Mouse (Mus musculus) left cerebral cortex, postnatal 36 days (tissue): ENCODE results near the gene Sdf2l1. TPM values are rescaled to one million over a fixed set of nuclear protein-coding genes. Genes with fewer than 3 reads are reported as not detected.

Experiments
- DNase-seq, 2 experiments: peaks; one replicate each; pipeline ENCODE4 v3.0.0; 2021 to 2022; ENCODE audit warnings: low spot score in 2 of 2, mixed read lengths in 1 of 2
- intact Hi-C: fragments of 180-260 bp; cut with DNase I; formaldehyde crosslinking; loops from one replicate; pipeline ENCODE4 v1.15.1; 2025
- microRNA-seq: library from miRNA; unstranded; fragments of <30 nt; microRNA quantifications from one replicate; pipeline ENCODE4 v1.2.0, GENCODE M21; 2022
- total RNA-seq, 2 experiments: library from RNA; stranded (reverse); gene quantifications; 2 replicates each; pipeline ENCODE4 v1.2.3; 2021

Gene Sdf2l1
- total RNA-seq, 2 experiments from 2014 or later: 19.9 to 34.7 TPM

DNA sequence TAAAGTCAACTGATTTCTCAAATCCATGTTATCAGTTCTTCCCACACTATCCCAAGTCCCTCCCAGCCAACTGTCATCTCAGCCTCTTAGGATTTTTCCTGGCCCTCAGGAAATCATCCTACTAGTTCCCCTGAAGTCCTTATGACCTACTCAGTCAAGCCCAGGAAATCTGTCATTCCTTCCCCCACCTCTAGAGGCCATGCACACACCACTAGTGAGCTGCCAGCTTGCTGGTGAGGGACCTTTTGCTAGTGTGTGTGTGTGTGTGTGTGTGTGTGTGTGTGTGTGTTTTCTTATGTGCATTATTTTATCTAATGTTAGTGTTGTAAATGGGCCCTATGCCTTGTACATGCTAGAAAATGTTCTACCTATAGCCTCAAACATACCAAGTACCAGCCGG is 4.9 kb downstream of the Sdf2l1 start:
- DNase-seq: peak in 1 of 2 experiments; percentile 19
- intact Hi-C loops: no loop called here

DNA sequence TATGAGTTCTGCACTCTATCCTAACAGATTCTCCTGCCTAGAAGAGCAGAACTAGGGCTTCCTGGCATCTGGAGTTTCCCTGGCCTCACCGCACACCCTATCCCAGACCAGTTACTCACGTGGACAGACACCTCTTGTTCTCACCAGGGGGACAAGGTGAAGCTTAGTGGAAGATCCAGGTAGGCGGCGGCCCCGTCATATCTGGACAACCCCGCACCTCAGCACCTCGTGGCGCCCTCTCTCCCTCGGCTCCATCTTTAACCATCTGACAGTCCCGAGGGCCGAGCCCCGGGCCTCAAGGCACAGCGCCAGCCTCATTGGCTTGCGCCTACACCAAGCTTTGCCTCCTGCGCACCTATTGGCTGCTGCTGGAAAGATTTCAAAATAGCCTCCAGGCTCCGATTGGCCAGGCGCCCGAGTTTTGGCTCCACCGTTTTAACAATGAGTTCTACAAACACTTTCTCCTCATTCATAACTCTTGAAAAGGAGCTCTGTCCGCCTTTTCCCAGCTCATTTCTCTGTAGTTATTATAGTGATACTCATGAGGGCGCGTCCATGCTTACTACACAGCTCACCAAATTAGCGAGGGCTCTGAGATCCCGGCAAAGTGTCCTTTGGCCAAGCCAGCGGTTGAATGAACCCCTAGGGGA is 7.2 kb downstream of the Sdf2l1 start, which contains the start of gene 2610318N02Rik:
TSS of gene 2610318N02Rik (minus strand) at position 297 of the 650 bp plus-strand sequence.
- DNase-seq: peak; percentile 42 to 55
- intact Hi-C loops: no loop called here

DNA sequence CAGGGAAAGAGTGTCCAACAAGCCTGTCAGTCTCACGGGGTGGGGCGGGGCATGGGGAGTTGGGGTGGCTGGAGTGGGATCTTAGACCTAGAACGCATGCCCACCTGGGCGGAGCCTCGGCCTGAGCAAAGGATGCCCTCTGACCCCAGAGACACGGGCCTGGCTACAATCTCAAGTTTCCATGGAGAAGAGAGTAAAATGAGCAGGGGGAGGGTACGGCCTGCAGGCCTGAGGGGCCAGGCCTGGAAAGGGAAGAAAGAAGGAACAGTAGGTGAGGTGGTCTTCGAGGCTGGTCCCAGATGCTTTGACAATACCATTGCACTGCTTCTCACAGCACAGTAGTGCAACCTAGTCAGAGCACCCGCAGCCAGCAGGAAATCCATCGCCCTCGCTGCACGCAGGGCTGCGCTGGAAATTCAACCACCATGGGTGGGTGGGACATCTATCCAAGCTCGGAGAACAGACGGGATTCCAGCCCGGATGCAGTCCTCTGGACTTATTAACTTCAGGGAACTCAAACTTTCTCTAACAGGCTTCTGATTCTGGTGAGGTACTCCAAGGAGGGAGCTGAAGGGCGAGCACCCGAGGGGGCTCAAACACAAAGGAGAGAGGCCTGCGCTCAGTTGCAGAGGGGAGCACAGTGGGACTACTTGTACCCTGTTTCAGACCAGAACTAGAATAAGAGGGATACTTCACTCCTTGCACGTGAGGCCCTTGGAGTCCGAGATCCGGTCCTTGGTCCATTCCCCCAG is 7.9 kb downstream of the Sdf2l1 start:
- no peak for DNase-seq
- intact Hi-C loops: no loop called here

DNA sequence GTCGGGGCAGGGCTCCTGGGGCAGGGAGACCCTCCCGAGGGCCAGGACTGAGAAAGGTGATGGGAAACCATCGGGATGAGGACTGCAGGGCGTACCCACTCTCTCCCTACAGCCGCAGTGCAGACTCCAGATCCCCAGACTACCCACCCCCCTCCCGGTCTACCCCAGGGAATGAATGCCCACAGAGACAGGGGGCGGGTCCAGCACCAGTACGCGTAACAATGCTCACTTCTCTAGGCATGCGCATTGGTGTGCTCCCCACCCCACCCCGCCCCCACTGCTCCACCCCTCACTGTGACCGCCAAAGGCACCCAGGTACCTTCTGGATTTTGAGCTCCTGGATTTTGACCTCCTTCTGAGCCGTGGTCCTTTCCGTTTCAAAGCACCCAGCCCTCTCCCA is 10.6 kb downstream of the Sdf2l1 start:
- no peak for DNase-seq
- intact Hi-C loops: no loop called here

DNA sequence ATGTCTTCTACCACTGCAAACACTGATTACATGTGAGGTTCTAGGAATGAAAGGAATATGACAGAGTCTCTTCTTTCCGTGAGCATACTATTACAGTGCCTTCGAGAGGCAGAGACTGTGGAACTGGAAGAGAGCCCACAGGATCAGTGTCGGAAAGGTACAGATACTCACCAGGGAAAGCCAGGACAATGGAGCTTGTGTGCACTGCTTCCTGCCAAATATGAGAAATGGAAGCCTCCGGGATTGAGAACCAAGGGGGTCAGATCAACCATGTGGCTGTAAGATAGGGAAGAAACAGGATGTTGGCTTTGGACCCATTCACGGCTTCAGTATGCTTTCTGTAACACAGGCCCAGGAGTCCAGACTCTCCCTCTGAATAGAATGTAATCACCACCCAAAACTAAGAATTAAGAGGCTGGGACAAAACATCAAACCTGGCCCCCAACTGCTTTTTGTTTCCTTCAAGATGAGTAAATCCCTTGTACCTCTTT is 14.8 kb downstream of the Sdf2l1 start:
- intact Hi-C loops: no loop called here
- no peak for DNase-seq

DNA sequence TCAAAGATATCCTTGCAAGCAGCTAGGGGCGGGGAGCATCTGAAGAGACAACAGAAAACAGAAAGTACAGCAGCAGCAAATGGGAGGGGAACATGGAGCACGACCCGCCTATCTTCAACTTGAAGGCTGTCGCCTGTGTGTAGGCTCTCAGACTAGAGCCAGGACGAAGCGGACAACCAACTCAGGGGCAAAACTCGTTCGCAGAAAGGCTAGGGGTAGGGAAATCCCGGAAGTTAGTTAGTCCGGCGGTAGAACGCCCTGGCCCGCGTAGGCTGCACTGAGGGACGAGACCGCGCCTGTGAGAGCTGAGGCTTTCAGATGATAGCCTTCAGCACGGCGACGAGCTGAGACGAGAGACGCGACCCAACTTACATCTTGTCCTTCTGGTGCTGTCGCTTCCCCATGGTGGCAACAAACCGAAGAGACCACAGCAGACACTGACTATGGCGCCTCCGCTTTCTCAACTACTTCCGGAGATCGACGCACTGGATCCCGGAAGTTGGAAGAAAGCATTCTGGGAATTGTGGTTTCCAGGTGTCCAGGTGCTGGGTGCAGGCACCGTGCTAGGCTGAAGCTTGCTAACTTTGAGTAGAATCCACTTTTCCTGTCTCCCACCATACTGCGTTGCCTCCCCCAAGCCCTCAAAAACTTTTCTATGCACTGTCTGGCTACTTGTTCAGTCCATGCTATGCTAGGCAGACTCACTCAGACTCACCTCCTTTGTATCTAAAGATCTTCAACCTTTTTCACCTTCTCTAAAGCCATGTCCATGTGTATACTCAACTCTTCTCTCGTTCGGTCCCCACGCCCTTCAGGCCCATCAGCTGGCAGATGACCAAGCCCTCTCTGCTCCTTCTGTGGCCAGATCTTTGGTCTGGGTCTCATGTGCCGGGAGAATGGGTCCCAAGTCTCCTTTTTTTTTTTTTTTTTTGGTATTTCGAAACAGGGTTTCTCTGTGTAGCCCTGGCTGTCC is 21.1 kb downstream of the Sdf2l1 start, which contains the start of gene Ppil2:
TSS of gene Ppil2 (minus strand) at position 487 of the 973 bp plus-strand sequence.
- intact Hi-C loops: no loop called here
- DNase-seq: peak; percentile 70 to 74

DNA sequence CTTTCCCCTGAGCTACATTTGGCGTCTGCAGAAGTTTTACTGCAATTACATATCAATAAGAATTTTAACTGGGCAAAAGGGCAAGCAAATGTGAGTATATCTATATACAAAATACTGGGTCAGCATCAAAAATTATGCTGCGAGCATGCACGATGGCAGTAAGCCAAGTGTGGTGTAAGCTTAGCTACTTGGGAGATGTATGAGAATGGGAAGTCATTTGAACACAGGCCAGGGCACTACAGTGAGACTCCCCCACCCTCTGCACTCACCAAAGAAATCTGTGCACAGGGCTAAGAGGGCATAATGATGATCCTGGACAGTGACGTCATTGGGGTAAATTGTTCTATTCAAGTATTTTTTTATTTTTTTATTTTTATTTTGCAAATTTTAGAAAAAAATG is 27.6 kb downstream of the Sdf2l1 start:
- intact Hi-C loops: no loop called here
- DNase-seq: no peak

DNA sequence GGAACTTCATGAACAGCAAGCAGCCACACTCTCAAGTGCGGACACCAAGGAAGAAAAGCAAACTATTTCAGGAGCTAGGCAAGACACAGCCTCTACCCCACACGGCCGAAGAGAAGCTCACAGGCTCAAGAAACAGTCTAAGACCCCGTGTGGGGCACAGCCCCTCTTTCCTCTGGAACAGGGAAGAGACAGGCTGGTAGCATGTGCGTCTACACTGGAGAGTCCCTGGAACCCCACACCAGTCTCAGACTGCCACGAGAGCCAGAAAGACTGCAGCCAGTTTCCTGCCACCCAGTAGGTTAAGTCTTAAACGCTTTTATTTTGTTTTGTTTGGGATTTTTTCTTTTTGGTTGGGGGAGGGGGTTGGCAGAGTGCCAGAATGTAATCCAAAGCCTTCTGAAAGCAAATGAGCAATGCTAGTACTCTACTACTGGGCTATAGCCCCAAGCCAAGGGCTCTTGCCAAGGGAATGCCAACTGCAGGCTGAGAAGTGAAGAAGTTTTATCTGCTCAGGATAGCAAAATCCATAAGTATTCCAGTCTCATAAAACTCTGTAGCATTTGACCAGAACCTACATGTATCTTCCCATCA is 29.5 kb downstream of the Sdf2l1 start:
- DNase-seq: no peak
- intact Hi-C loops: no loop called here

DNA sequence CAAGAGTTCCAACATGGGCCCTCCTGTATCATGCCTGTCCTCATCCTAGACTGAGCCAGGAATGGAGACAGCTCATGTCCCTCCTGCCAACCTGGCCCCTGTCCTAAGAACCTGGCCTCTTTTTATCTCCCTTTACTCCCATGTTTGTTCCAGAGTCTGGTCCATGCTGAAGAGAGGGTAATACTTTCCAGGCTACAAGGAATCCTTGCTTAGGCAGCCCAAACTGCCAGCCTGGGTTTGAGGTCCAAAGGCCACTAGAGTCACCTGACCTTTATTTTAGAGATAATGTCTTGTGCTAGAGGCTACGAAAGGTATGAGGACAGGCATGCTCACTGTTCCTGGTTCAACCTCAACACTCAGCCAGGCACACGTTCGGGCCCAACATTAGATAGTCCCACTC is 35.2 kb downstream of the Sdf2l1 start:
- intact Hi-C loops: no loop called here

DNA sequence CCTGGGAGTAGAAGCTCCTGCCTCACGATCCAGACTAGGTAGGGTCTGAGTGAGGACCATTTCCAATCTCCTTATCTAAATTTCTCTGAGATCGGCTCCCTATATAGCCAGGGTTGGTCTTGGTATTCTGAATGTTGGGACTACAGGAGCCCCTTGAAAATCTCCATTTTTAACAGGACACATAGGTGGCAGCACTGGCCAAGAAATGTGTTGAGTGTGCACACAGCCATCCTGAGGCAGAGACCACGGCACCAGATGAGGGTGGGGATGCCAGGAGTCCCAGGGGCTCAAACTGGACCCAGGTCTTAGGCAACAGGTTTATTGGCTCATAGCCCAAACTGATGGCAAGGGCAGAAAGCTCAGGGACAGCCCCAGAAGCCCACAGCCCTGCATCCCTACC is 43.8 kb downstream of the Sdf2l1 start:
- intact Hi-C loops: no loop called here
- DNase-seq: no peak

More for the DNA sequence above, 35.2 kb downstream of the Sdf2l1 start:
- DNase-seq: no peak

DNA sequence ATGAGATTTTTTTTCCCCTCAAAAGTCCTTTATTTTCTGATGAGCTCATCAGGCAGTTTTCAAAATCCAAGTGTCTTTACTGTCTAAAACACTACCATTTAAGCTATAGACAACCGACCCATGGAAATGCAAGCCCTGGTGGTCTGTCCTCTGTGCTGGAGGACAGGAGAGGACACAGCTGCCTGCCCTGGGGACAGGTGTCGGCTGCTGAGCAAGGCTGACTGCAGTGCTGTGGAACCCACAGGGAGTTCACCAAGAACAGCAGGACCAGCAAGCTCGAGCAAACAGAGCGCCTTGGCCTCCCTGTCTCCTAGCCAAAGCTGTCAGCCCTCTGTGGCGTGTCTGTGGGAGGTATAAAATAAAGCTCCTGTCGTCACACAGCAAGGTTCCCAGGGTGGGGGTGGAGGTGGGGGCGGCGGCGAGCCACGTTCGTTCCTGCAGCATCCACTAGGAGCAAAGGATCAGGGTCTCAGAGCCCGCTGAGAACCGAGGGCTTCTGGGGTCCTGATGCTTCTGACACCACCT is 45.5 kb downstream of the Sdf2l1 start:
- peak in 1 of 2 experiments; percentile 68 for DNase-seq
- intact Hi-C loops: no loop called here

DNA sequence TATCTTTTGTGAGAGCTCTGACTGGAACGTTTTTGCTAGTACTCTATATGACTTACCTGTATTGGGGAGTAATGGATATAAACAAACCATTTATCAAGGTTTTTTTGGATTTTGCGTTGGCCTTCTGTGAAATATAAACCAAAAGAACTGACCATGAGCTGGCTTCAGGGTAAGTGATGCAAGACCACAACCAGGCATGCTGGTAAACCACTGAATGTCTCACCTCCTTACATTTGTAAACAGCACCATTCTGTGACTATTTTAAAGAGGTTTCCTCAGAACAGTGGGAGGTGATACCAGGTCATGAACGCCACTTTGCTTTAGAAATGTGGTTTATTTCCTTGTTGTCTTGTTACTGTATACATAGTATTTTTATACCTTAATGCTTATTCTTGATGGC is 45.9 kb downstream of the Sdf2l1 start:
- intact Hi-C loops: no loop called here
- DNase-seq: no peak

DNA sequence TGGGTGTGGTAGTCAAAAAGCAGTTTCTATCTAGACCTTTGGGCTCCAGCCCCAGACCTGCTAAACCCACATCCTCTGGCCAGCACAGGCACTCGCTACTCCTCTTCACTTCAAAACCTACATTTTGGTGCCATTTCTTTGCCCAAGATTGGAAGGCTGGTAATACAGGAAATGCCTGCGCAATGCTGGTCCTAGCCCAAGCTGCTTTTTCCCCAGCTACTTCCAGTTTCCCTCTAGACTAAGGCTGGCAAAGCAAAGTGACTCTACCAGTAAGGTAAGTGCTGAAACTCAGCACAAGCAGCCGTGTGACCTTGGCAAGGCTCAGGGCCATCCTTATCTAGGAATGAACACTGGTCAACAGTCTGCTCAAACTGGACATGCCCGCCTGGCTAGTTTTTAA is 46.5 kb downstream of the Sdf2l1 start:
- DNase-seq: no peak
- intact Hi-C loops: no loop called here

DNA sequence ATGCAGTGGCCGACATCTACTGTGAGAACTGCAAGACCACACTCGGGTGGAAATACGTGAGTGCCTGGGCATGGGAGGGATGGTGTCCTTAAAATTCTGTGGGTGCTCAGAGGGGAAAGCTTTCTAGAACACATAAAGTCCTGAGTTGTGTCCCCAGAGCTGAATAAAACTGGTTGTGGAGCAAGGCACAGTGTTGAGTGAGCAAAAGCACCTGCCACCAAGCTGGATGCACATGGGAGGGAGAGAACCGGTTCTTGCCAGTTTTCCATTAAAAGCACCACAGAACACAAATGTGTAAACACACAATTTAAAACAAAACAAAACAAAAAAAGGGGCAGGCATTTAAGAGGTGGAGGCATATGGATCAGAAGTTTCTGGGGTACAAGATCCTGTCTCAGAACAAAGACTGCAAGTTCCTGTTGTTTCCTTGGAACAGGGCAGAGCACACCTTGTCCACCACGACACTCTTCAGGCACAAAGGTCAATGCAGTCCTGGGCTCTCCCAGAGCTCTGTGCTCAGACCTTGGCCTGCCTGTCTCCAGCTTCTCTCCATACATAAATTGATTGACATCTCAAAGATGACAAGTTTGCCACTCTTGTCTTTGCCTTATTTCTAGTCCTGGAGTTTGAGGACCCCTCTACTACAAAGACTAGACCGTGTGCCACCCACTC is 49.9 kb downstream of the Sdf2l1 start:
- intact Hi-C loops: no loop called here
- no peak for DNase-seq

Small RNA genes within 50 kb of the gene (microRNA-seq; reads per million reads assigned to microRNA genes)
- 82.0 reads per million, percentile 54 among the genes with 10 or more reads in this experiment for gene Mir130b
- gene Mir301b: not detected

Other genes starting within 250 kb of the Sdf2l1 start
- 10 to 100 TPM; 44.9 to 52.7 TPM for gene Ppm1f, start 235.9 kb downstream of the Sdf2l1 start, total RNA-seq
- 100 to 1,000 TPM; 478 to 491 TPM for gene Mapk1, start 149.0 kb downstream of the Sdf2l1 start, total RNA-seq
- 10 to 100 TPM; 42.6 TPM for gene Ypel1, start 62.7 kb downstream of the Sdf2l1 start, total RNA-seq
- 10 to 100 TPM; 76.3 to 92.1 TPM for gene Ppil2, start 21.1 kb downstream of the Sdf2l1 start, total RNA-seq
- gene 2610318N02Rik, start 7.2 kb downstream of the Sdf2l1 start, total RNA-seq: 1 to 10 TPM; 1.4 to 2.2 TPM
- 10 to 100 TPM; 27.5 to 27.6 TPM for gene Ydjc, start 12.2 kb upstream of the Sdf2l1 start, total RNA-seq
- gene Ccdc116, start 14.8 kb upstream of the Sdf2l1 start, total RNA-seq: 1 to 10 TPM; 2.0 to 2.9 TPM
- 100 to 1,000 TPM; 123 to 145 TPM for gene Ube2l3, start 70.3 kb upstream of the Sdf2l1 start, total RNA-seq
- 1 to 10 TPM; 1.7 to 2.0 TPM for gene Rimbp3, start 76.2 kb upstream of the Sdf2l1 start, total RNA-seq
- gene Hic2, start 101.2 kb upstream of the Sdf2l1 start, total RNA-seq: 1 to 10 TPM; 5.3 to 5.4 TPM
- gene Tmem191c, start 143.7 kb upstream of the Sdf2l1 start, total RNA-seq: 100 to 1,000 TPM; 102 to 115 TPM
- gene Serpind1, start 199.0 kb upstream of the Sdf2l1 start, total RNA-seq: 1 to 10 TPM; 1.9 to 2.5 TPM